Mouse (Mus musculus) hindbrain, embryonic 14.5 days (tissue): ENCODE results near the gene Rassf8. TPM values are rescaled to one million over a fixed set of nuclear protein-coding genes. Genes with fewer than 3 reads are reported as not detected.

Experiments used
- ATAC-seq: fragments of 200-750 bp; cut with Nextera tagmentation; 2 replicates; pipeline ENCODE4 v1.8.0; 2017; ENCODE audit warnings: moderate number of reproducible peaks, mild to moderate bottlenecking, moderate TSS enrichment, moderate library complexity; ENCODE audit not compliant: low FRiP score
- DNase-seq: peaks from one replicate; pipeline ENCODE4 v3.0.0-alpha.2; 2015; ENCODE audit warnings: low spot score
- H3K27ac ChIP-seq: fragments of 300-500 bp; sonication (generic); 2 replicates; pipeline ENCODE4 v1.5.1; 2014; ENCODE audit warnings: mild to moderate bottlenecking, moderate library complexity
- H3K27me3 ChIP-seq: fragments of 300-500 bp; sonication (generic); 2 replicates; pipeline ENCODE4 v1.6.1; 2014; ENCODE audit warnings: mild to moderate bottlenecking, low read length, mixed read lengths; ENCODE audit not compliant: control insufficient read depth, insufficient read depth
- H3K36me3 ChIP-seq: fragments of 300-500 bp; sonication (generic); replicated peaks from 2 replicates; pipeline ENCODE4 v1.6.1; 2014; ENCODE audit not compliant: control insufficient read depth, insufficient read depth
- H3K4me1 ChIP-seq: fragments of 300-500 bp; sonication (generic); replicated peaks from 2 replicates; pipeline ENCODE4 v1.6.1; 2014; ENCODE audit warnings: antibody characterized with exemption, low read length, mixed read lengths; ENCODE audit not compliant: control insufficient read depth, insufficient read depth
- H3K4me2 ChIP-seq: fragments of 300-500 bp; sonication (generic); replicated peaks from 2 replicates; pipeline ENCODE4 v1.6.1; 2014; ENCODE audit warnings: mild to moderate bottlenecking, moderate library complexity
- H3K4me3 ChIP-seq: fragments of 300-500 bp; sonication (generic); replicated peaks from 2 replicates; pipeline ENCODE4 v1.5.1; 2014; ENCODE audit warnings: mild to moderate bottlenecking, low read length
- H3K9ac ChIP-seq: fragments of 300-500 bp; sonication (generic); 2 replicates; pipeline ENCODE4 v1.6.1; 2014
- H3K9me3 ChIP-seq: fragments of 300-500 bp; sonication (generic); 2 replicates; pipeline ENCODE4 v1.6.1; 2016; ENCODE audit warnings: low read length; ENCODE audit not compliant: control insufficient read depth
- WGBS: fragments of 180-500 bp; shearing (Covaris S2); extraction: QIAGEN DNeasy Blood & Tissue Kit; methylation state at CpG from one replicate; pipeline ENCODE4 v1.1.7; 2014; 5-methylcytosine and 5-hydroxymethylcytosine counted together
- polyA plus RNA-seq: library from polyadenylated mRNA; unstranded; fragments of >200 nt; fragmentation: Nextera tagmentation; extraction: Ambion mirVana; gene quantifications from 2 replicates; pipeline ENCODE4 v1.2.1, GENCODE M21; 2014

Rassf8 gene
- polyA plus RNA-seq, 1 experiment from 2014 or later: 5.0 TPM

- under 1% methylated on average over 68 of the region's 69 CpGs for WGBS
- H3K9ac ChIP-seq: peak overlapping the region; percentile 68
- peaks cover 17% of the 10 kb centered on the region; the same call in 1 of the 2 replicates for H3K4me1 ChIP-seq
- DNase-seq (peak; percentile 68), ATAC-seq (peak; percentile 61)
- H3K4me2 ChIP-seq: peak overlapping the region; percentile 99
- H3K4me3 ChIP-seq: peak overlapping the region; percentile 71
- H3K27ac ChIP-seq: peak overlapping the region; percentile 28
- no peaks in the 10 kb centered on the region for H3K36me3 ChIP-seq
- no peaks in the 10 kb centered on the region for H3K9me3 ChIP-seq
- peaks cover 26% of the 10 kb centered on the region for H3K27me3 ChIP-seq
Measured at GRCm38 (mm10) chr6:145865886-145866851, 119.6 kb downstream of the Rassf8 start.

GRCm38 (mm10) chr6:145867111-145867510, 120.6 kb downstream of the Rassf8 start:
- Histone ChIP-seq H3K27ac (no peak overlapping the region), H3K4me3 (no peak overlapping the region; the same call in 1 of the 2 replicates), H3K4me1 (peaks cover 17% of the 10 kb centered on the region; the same call in 1 of the 2 replicates), H3K36me3 (no peaks in the 10 kb centered on the region), H3K4me2 (peak overlapping the region; percentile 99), H3K9ac (0 out of 2 replicates have a peak overlapping the region, but pooled peaks have one; percentile 68), H3K27me3 (peaks cover 23% of the 10 kb centered on the region), H3K9me3 (no peaks in the 10 kb centered on the region)
- DNase-seq: no peak
- 65% methylated on average over 3 of the region's 3 CpGs for WGBS
- no peak for ATAC-seq

Other genes starting within 250 kb of the Rassf8 start
- 0.95 and 1.3 TPM in 2 replicates for gene Lmntd1, start 132.4 kb upstream of the Rassf8 start, polyA plus RNA-seq
- not detected in 2 replicates for gene Tuba3b, start 131.0 kb upstream of the Rassf8 start, polyA plus RNA-seq
- 5.2 and 5.5 TPM in 2 replicates for gene Bhlhe41, start 118.8 kb downstream of the Rassf8 start, polyA plus RNA-seq
- gene Sspn, start 184.9 kb downstream of the Rassf8 start, polyA plus RNA-seq: 3.2 and 3.4 TPM in 2 replicates